Mouse (Mus musculus) CH12.LX (cell line): ENCODE data around the gene C130026I21Rik.
"Not testable (repeated sequence)": the region's sequence is repeated elsewhere in the genome, so short reads cannot be mapped to it uniquely, and the experiment has no call there.

Source experiments
- BHLHE40 ChIP-seq: IDR thresholded peaks from 2 replicates; pipeline ENCODE4 v1.6.1; 2011; ENCODE audit warnings: mild to moderate bottlenecking, low read depth, low read length, improper control_type of control experiment
- CHD2 ChIP-seq: IDR thresholded peaks from 2 replicates; pipeline ENCODE4 v1.6.1; 2011; ENCODE audit warnings: low read length, improper control_type of control experiment
- CTCF ChIP-seq, 2 experiments: IDR thresholded peaks in 1 of 2; conservative IDR thresholded peaks in 1 of 2; 2 replicates each; pipeline ENCODE4 v1.5.1; 2011 to 2012; ENCODE audit warnings: low read depth in 2 of 2, low read length in 2 of 2, improper control_type of control experiment in 1 of 2, inconsistent platforms in 1 of 2, mild to moderate bottlenecking in 1 of 2, moderate library complexity in 1 of 2
- ELF1 ChIP-seq: IDR thresholded peaks from 2 replicates; pipeline ENCODE4 v1.6.1; 2014; ENCODE audit warnings: low read depth, mild to moderate bottlenecking, inconsistent platforms, low read length, improper control_type of control experiment
- JUND ChIP-seq: conservative IDR thresholded peaks from 2 replicates; pipeline ENCODE4 v1.6.1; 2011; ENCODE audit warnings: low read depth, low read length, improper control_type of control experiment
- MAX ChIP-seq: IDR thresholded peaks from 2 replicates; pipeline ENCODE4 v1.6.1; 2011; ENCODE audit warnings: low read length, improper control_type of control experiment
- NELFE ChIP-seq: IDR thresholded peaks from 2 replicates; pipeline ENCODE4 v1.6.1; 2011; ENCODE audit warnings: low read depth, low read length, improper control_type of control experiment
- POLR2A ChIP-seq: IDR thresholded peaks from 2 replicates; pipeline ENCODE4 v1.6.1; 2011; ENCODE audit warnings: low read depth, mild to moderate bottlenecking, improper control_type of control experiment, low read length
- ZC3H11A ChIP-seq: IDR thresholded peaks from 2 replicates; pipeline ENCODE4 v1.6.1; 2012; ENCODE audit warnings: low read depth, mild to moderate bottlenecking, inconsistent platforms, low read length, improper control_type of control experiment

DNA sequence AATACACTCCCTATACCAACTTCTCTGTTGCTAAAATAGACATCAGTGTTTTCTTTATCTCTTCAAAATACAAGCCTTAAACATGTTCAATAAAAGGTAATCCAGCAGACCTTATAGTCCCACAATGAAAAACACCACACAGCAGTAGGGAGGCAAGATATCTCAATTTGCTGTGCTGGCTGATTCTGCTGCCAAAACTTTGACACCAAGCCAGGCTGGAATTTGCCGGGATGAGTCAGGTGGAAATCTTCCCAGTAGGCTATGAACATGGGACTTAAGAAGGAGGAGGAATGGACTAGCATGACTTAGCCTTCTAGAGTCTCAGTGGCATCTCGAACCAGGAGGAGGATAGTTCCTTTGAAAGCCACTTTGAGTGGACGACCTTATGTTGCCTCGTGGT, 91.4 kb downstream of the C130026I21Rik start:
- not testable (repeated sequence) for TF ChIP-seq CTCF (conservative IDR thresholded peaks at IDR 0.05 in 1 of 2, IDR thresholded peaks at IDR 0.05 in 1 of 2; ENCODE audit: low read depth in 2 of 2, low read length in 2 of 2); CHD2; MAX; ZC3H11A; JUND; POLR2A; NELFE; BHLHE40; ELF1
